Mouse (Mus musculus): ENCODE data around the gene Plxna4. TPM values are rescaled to one million over a fixed set of nuclear protein-coding genes. Genes with fewer than 3 reads are reported as not detected.

The Plxna4 gene
- not detected in 2 replicates for polyA plus RNA-seq (2012)

DNA sequence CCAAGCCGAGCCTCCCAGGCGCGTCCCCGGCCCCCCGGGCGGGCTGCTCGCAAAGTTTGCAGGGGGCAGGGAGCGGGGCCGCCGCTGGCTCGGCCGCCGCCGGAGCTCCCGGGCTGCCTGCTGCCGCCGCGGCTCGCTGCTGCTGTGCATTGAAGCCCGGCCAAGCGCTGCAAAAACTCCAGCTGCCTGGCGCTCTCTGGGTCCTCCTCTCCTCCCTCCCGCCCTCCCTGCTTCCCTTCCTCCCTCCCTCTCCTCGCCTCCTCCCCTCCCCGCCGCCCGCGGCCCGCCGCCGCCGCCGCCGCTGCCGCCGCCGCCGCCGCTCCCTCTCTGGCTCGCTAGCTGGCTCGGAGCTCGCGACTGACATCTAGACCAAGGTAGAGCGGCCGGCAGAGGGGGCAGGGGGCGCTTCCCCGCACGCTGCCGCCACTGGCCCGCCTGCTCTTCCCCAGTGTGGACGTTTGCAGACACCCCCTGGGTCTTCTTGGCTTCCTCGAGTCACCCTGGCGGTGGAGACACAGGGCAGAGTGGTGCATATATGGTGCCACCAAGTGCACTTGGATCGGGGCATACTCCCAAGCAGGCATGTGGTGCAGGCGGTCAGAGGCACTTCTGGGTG, at the start of gene Plxna4:
Plxna4 (minus strand) TSS at position 137 of the 616 bp plus-strand sequence.
- TF ChIP-seq GATA1 (IDR thresholded peaks at IDR 0.05; ENCODE audit: low read length): no peak

DNA sequence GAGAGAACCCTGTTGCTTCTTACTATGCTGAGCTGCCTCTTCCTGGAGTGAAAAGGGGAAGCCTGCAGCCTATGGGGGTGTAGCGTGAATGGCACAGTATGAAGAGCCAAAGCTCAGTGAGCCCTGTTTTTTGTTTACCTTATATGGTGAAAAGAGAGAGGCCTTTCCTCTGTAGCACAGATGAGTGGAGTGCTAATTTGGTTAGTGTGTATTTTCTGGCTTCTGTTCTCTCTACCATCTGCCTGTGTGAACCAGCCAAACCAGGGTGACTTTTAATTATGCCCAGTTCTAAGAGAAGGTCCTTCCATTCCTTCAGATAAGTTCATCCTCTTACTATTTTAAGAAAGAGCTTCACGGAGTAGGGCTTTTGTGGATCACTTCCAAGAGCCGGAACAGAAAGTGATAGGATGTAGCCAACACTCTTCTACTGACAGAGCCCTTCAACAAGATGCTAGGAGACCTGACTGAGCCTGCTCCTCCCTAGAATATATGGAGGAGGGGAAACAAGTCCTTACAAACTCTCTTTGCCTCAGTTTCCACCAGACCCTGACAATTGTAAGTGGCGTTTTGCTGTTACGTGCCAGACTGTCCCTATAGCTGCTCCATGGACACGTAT, 49.7 kb upstream of the Plxna4 start:
- no peak for TF ChIP-seq GATA1 (IDR thresholded peaks at IDR 0.05; ENCODE audit: low read length)

DNA sequence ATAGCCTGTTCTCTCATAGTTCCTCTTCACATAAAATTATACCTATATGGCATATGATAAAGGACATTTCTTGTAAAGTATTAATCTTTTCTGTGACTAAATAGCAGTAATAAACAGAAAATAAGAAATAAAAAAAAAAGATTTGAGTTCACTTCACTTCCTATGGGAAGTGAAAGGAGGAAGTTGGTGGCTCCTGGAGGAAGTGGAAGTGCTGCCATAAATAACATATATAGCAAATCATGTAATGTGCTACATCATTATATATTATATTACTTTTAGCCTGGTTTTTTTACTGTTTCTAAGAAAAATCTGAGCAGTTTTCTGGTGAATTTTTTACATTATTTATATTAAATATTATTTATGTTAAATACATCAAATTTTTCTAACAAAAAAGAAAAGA, 22.7 kb upstream of the Plxna4 start:
- TF ChIP-seq GATA1 (IDR thresholded peaks at IDR 0.05; ENCODE audit: low read length): no peak

DNA sequence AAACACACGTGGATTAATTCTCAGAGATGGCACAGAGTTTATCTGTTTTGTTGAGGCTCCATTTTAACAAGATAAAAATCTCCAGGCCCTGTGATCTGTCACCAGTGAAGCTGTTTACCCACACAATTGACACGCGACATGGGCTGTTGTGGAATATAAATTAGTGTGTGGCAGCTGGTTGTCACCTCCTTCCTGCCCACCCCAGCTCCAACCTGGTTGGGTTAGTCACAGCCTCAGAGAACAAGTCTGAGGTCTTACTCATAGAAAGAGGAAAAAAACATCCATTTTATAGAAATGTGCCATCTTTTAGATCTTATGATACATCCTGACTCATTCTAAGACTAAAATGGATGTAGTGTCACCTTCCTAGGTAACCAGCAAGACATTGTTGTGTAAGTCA, 18.8 kb upstream of the Plxna4 start:
- no peak for TF ChIP-seq GATA1 (IDR thresholded peaks at IDR 0.05; ENCODE audit: low read length)

- no peak for TF ChIP-seq GATA1 (IDR thresholded peaks at IDR 0.05; ENCODE audit: low read length)
Observed at GRCm38 (mm10) chr6:32605581-32605980, 17.6 kb upstream of the Plxna4 start.

DNA sequence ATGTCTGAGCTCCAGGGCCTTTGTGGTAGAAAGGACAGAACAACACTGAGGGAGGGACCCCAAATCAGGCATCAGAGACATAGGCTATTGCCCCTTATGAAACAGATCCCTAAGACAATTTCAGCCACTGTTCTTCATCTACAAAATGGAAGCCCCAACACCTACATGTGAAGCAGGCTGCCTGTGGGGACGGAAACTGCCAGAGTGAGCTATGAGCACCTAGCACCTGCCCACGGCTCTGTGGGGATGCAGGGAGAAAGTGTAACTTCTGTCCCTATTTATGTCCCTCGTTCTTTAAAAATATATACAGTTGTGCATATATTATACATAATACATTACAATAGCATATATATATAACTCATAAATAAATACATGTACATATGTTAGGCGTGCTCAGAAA, 16.9 kb upstream of the Plxna4 start:
- no peak for TF ChIP-seq GATA1 (IDR thresholded peaks at IDR 0.05; ENCODE audit: low read length)

- TF ChIP-seq GATA1 (IDR thresholded peaks at IDR 0.05; ENCODE audit: low read length): no peak
Observed at GRCm38 (mm10) chr6:32602130-32602529, 14.1 kb upstream of the Plxna4 start.

GRCm38 (mm10) chr6:32601306-32601705, 13.3 kb upstream of the Plxna4 start:
- no peak for TF ChIP-seq GATA1 (IDR thresholded peaks at IDR 0.05; ENCODE audit: low read length)

DNA sequence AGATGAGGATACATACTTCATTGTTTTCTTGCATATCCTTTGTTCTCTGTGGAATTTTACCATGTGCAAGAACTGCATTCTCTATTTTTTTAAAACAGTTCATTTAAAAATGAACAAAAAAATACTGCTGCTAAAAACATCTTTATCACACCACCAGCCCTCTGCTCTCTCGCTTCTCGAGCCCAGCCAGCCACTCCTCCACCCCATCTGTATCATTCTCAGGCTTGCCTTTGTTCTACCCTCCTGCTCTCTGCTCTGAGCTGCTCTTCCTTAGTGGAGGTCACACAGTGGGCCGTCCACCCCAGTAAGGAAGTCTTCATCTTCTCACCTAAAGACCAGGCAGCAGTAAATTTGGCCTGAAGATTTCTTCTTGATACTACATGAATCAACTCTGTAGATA, 7.6 kb upstream of the Plxna4 start:
- TF ChIP-seq GATA1 (IDR thresholded peaks at IDR 0.05; ENCODE audit: low read length): no peak

DNA sequence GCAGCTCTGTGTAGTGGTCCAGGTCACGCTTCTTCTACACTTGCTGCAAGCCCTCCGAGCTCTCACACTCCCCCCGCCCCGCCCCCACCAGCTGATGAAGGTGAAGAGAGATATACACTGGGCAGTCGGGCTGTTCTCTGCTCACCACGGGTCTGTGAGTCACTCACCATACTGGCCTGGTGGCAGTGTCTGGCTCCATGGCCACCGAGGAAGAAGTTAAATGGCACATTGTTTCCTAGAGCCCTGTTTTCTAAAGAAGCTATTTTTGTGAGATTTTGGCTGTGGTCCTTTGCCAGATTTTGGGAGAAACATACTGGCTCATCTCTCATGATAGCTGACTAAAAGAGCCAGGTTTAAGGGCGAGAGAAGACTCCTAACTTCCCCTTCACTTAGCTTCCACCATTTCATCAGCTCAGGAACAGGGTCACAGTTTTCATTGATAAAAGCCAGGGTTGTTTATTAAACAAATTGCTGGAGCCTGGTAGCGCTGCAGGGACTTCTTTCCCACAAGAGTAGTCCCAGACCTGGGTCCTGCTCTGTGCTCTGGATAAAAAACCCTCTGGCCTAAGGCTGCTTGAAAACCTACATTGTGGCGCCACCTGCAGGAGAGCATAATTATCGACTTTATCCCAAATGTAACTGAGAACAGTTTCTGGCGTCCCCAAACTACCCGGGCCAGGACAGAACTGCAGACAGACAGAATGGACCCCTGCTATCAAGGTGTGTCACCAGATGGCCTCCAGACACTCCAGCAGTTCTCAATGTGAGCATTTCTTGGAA, 3.2 kb upstream of the Plxna4 start:
- TF ChIP-seq GATA1 (IDR thresholded peaks at IDR 0.05; ENCODE audit: low read length): no peak

GRCm38 (mm10) chr6:32589632-32590031, 1.6 kb upstream of the Plxna4 start:
- TF ChIP-seq GATA1 (IDR thresholded peaks at IDR 0.05; ENCODE audit: low read length): no peak

GRCm38 (mm10) chr6:32587136-32588009, 619 bp downstream of the Plxna4 start:
- TF ChIP-seq GATA1 (IDR thresholded peaks at IDR 0.05; ENCODE audit: low read length): no peak

DNA sequence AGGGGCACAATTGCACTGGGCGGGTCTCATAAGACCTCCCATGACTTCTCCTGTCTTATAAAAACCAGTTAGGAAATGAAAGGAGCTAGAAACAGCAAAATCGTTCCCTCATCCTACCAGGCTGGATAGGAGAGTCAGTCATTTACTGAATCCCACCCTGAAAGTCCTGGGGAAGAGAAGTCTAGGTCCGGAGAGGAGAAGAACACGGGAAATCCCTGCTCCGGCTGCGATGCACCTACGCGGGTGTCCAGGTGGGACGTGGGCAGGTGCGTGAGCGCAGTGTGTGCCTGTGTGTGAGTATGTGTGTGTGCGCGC, 1.2 kb downstream of the Plxna4 start:
- TF ChIP-seq GATA1 (IDR thresholded peaks at IDR 0.05; ENCODE audit: low read length): no peak

DNA sequence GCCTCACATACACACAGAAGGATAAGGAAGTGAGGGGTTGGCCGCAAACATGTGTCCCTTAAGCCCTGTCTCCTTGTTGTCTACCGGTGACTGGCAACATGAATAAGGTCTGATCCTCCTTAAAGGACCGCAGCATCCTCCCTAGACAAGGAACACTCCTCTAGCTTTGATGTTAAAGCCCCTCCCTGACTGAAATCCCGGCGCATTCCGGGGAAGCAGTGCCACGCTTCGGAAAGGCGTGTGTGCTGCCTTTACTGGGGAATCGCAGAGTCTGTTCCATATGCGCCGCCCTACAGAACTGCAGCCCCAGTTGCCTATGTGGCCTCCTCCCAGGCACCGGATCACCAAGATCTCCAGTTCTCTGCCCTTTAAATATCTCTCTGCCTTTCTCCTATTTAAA, 1.6 kb downstream of the Plxna4 start:
- TF ChIP-seq GATA1 (IDR thresholded peaks at IDR 0.05; ENCODE audit: low read length): no peak

GRCm38 (mm10) chr6:32585211-32585610, 2.8 kb downstream of the Plxna4 start:
- no peak for TF ChIP-seq GATA1 (IDR thresholded peaks at IDR 0.05; ENCODE audit: low read length)

All from G1E-ER4 (cell line).